Mouse (Mus musculus): ENCODE data around the gene Gcgr. TPM values are rescaled to one million over a fixed set of nuclear protein-coding genes. Genes with fewer than 3 reads are reported as not detected.
A peak's percentile ranks its signal among the peaks of the same experiment; 100 is the strongest.

Gene Gcgr
- total and polyA plus RNA-seq, 2 experiments from 2014 or later, result 0.99 to 1.0 TPM

DNA sequence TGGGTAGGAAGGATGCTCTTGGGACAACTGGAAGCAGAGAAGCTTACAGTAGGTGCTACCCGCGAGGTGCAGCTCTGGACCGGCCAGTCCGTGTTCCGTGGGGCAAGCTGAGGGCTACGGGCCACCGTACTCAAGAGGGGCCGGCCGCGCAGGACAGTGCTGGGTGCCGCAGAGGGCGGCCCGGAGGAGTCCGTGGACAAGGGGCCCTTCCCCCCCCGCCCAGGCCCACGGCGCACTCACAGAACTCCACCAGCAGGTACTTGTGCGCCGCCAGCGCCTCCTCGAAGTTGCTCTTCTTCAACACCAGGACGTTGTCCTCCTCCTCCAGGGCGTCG is 41.9 kb downstream of the Gcgr start:
- Histone ChIP-seq H3K36me3 (ENCODE audit: insufficient read depth, low read length) (peaks cover 31% of the 10 kb centered on the region; the same call in 1 of the 2 replicates), H3K4me1 (ENCODE audit: insufficient read depth, low read length) (peaks cover 13% of the 10 kb centered on the region), H3K4me2 (ENCODE audit: low read depth, low read length) (peak overlapping the region; percentile 86), H3K4me3 (ENCODE audit: low read length) (peak overlapping the region; percentile 93), H3K27ac (peak overlapping the region; percentile 80), H3K9me3 (ENCODE audit: low read length) (no peaks in the 10 kb centered on the region), H3K27me3 (ENCODE audit: insufficient read depth, low read length) (no peaks in the 10 kb centered on the region), H3K9ac (replicated peaks; ENCODE audit: low read length) (peak overlapping the region; percentile 67)
- no peak for DNase-seq (ENCODE audit: low spot score)
- peak; percentile 21; the same call in 1 of the 2 replicates for TF ChIP-seq CTCF (IDR thresholded peaks at IDR 0.05; ENCODE audit: low read depth)
- ATAC-seq, result peak; percentile 14
- WGBS, result 1% methylated on average over 23 of the region's 24 CpGs

DNA sequence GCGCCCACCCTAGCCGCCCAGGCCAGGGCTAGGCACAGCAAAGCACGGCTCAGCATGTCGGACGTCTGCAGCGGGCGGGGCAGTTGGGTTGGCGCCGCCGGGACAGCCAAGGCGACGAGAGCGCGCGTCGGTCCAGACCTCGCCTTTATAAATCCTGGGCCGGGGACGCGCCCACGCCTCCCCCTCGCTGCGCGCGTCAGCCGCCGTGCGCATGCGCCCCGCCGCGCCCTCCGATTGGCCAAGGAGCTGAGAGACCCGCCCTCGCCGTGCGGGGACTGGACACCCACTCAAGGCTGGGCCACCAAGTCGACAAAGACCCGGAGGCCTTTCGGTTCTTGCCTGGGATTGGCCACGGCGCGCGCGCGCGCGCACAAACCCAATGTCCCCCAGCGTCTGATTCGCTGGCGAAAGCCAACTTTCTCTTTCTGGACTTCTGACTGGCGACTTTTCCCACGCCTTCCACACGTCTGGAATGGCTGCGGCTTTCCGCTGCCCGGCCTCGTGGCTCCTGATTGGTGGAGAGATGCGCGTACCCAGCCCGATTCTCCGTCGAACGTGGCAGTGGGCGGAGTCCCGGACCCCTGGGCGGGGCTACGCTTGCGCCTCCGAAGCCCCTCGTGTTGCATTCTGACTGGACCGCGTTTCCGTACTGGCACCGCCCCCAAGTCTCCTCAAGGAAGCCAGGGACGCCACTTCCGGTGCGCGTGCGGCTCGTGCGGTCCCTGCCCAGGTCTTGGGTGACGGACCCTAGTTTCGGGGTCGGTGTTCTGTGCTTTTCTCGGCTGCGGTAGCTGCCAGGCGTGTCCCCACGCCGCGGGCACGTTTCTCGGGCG is 42.5 kb downstream of the Gcgr start, which contains the start of gene P4hb:
P4hb (minus strand) TSS at position 502 of the 833 bp plus-strand sequence.
- Histone ChIP-seq H3K4me3 (ENCODE audit: low read length) (peak within 1 kb of the TSS; percentile 93), H3K36me3 (ENCODE audit: insufficient read depth, low read length) (peaks cover 31% of the 10 kb centered on the region), H3K9ac (replicated peaks; ENCODE audit: low read length) (peak within 1 kb of the TSS; percentile 77), H3K27me3 (ENCODE audit: insufficient read depth, low read length) (no peaks in the 10 kb centered on the region), H3K27ac (peak within 1 kb of the TSS; percentile 90), H3K4me2 (ENCODE audit: low read depth, low read length) (peak within 1 kb of the TSS; percentile 90), H3K4me1 (ENCODE audit: insufficient read depth, low read length) (peaks cover 13% of the 10 kb centered on the region), H3K9me3 (ENCODE audit: low read length) (no peaks in the 10 kb centered on the region)
- DNase-seq (ENCODE audit: low spot score) (peak; percentile 100), ATAC-seq (peak; percentile 98)
- 2% methylated on average over 93 of the region's 94 CpGs for WGBS
- TF ChIP-seq CTCF (IDR thresholded peaks at IDR 0.05; ENCODE audit: low read depth), result no peak

DNA sequence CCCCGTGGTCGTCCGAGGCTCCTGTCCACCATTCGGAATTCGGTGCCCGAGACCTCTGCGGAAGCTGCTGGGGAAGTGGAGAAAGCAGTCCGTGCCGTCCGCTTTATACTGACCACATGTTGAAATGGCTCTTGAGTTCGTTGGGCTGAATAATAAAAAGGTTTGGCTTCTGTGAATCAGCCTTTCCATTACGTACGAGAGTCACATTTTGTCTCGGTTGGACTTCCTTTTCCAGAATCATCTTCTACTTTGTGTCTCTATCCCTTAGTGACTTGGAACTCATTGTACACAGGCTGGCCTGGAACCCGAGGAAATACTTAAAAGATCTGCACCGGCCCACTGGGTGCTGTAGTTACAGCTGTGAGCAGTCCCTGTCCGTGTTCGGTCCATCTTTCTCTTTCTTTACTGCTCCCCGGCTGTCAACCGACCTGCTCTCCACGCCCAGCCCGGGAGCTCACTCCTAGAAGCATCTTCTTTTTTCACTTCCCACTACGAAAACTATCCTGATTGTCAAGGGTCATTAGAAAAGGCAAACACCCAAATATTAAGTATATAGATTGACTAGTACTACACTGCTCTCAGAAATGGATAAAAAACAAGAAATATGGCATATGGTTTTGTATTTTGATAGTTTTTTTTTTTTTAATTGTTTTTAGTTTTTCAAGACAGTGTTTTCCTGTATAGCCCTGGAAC is 43.2 kb downstream of the Gcgr start:
- H3K9me3 ChIP-seq (ENCODE audit: low read length), result no peaks in the 10 kb centered on the region
- H3K36me3 ChIP-seq (ENCODE audit: insufficient read depth, low read length), result peaks cover 31% of the 10 kb centered on the region
- peak overlapping the region; percentile 77 for H3K9ac ChIP-seq (replicated peaks; ENCODE audit: low read length)
- H3K27ac ChIP-seq, result peak overlapping the region; percentile 90
- WGBS, result under 1% methylated on average over 23 of the region's 23 CpGs
- H3K4me1 ChIP-seq (ENCODE audit: insufficient read depth, low read length), result peaks cover 13% of the 10 kb centered on the region
- TF ChIP-seq CTCF (IDR thresholded peaks at IDR 0.05; ENCODE audit: low read depth), result no peak
- H3K27me3 ChIP-seq (ENCODE audit: insufficient read depth, low read length), result no peaks in the 10 kb centered on the region
- ATAC-seq (peak; percentile 4; the same call in 1 of the 2 replicates), DNase-seq (ENCODE audit: low spot score) (no peak)
- H3K4me2 ChIP-seq (ENCODE audit: low read depth, low read length), result peak overlapping the region; percentile 90
- H3K4me3 ChIP-seq (ENCODE audit: low read length), result peak overlapping the region; percentile 93

DNA sequence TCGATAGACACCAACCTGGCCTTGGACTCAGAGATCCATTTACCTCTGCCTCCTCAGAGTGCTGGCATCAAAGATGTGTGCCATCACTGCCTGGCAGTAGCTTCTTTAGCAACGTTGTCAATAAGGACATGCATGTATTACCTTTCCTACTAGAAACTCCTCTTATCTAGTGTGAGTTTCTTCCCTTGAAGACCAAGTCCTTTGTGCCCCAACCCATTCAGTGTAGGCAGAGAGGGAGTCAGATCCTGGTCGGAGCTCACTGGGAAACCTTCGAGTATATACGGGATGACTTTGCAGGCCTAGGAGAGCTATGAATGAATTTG is 43.7 kb downstream of the Gcgr start:
- no peak for TF ChIP-seq CTCF (IDR thresholded peaks at IDR 0.05; ENCODE audit: low read depth)
- Histone ChIP-seq H3K9me3 (ENCODE audit: low read length) (no peaks in the 10 kb centered on the region), H3K4me1 (ENCODE audit: insufficient read depth, low read length) (peaks cover 13% of the 10 kb centered on the region), H3K9ac (replicated peaks; ENCODE audit: low read length) (peak overlapping the region; percentile 77; the same call in 1 of the 2 replicates), H3K27ac (0 out of 2 replicates have a peak overlapping the region, but pooled peaks have one; percentile 90), H3K4me2 (ENCODE audit: low read depth, low read length) (peak overlapping the region; percentile 90), H3K4me3 (ENCODE audit: low read length) (0 out of 2 replicates have a peak overlapping the region, but pooled peaks have one; percentile 1), H3K27me3 (ENCODE audit: insufficient read depth, low read length) (no peaks in the 10 kb centered on the region), H3K36me3 (ENCODE audit: insufficient read depth, low read length) (peaks cover 35% of the 10 kb centered on the region)
- DNase-seq (ENCODE audit: low spot score) (no peak), ATAC-seq (no peak)
- 49% methylated on average over 5 of the region's 5 CpGs for WGBS

DNA sequence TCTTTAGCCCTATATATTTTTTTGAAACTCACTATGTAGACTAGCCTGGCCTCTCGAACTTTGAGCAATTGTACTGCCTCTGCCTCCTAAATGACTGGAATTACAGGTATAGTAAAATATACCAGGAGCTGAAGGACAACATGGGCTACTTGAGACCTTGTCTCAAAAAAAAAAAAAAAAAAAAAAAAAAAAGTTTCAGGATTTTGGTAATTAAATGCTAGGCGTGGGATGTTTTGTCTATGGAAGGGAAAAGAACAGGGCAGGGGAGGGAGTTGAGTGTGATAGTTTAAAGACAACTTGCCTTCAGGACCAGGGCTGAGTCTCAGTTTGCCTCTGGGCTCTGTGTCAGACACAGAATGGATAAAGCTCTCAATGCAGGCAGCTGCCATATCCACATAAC is 44.5 kb downstream of the Gcgr start:
- Histone ChIP-seq H3K27me3 (ENCODE audit: insufficient read depth, low read length) (no peaks in the 10 kb centered on the region), H3K4me1 (ENCODE audit: insufficient read depth, low read length) (peaks cover 16% of the 10 kb centered on the region), H3K27ac (no peak overlapping the region), H3K9me3 (ENCODE audit: low read length) (no peaks in the 10 kb centered on the region), H3K9ac (replicated peaks; ENCODE audit: low read length) (no peak overlapping the region), H3K4me2 (ENCODE audit: low read depth, low read length) (no peak overlapping the region), H3K4me3 (ENCODE audit: low read length) (no peak overlapping the region), H3K36me3 (ENCODE audit: insufficient read depth, low read length) (peaks cover 35% of the 10 kb centered on the region)
- ATAC-seq (no peak), DNase-seq (ENCODE audit: low spot score) (no peak)
- no peak for TF ChIP-seq CTCF (IDR thresholded peaks at IDR 0.05; ENCODE audit: low read depth)
- WGBS, result 88% methylated on average over 2 of the region's 2 CpGs

DNA sequence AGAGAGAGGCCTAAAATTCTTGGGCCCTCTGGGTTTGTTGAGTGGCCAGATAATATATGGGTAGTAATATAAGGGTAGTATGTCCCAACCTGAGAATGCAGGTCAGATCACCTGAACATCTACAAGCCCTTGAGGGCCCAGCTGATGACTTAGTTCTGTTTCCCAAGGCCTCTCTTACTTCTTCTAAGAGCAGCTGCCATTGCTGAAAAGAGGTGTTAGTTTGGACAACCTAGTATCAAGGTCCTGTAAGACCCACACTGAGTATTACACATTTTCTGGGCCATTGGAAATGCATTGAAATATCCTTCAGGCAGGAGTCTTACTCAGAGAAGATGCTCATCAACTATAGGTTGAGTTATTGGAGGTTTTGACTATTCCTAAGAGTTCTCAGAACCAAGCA is 45.4 kb downstream of the Gcgr start:
- Histone ChIP-seq H3K36me3 (ENCODE audit: insufficient read depth, low read length) (peaks cover 27% of the 10 kb centered on the region), H3K9ac (replicated peaks; ENCODE audit: low read length) (no peak overlapping the region), H3K27ac (no peak overlapping the region), H3K9me3 (ENCODE audit: low read length) (no peaks in the 10 kb centered on the region), H3K4me1 (ENCODE audit: insufficient read depth, low read length) (peaks cover 20% of the 10 kb centered on the region), H3K4me2 (ENCODE audit: low read depth, low read length) (no peak overlapping the region), H3K4me3 (ENCODE audit: low read length) (no peak overlapping the region), H3K27me3 (ENCODE audit: insufficient read depth, low read length) (no peaks in the 10 kb centered on the region)
- ATAC-seq (no peak), DNase-seq (ENCODE audit: low spot score) (no peak)
- no peak for TF ChIP-seq CTCF (IDR thresholded peaks at IDR 0.05; ENCODE audit: low read depth)

Data from hindbrain, postnatal 0 days (tissue).